Mouse (Mus musculus) G1E (cell line): ENCODE data around the gene Vsig1.

ENCODE experiments used
- CTCF ChIP-seq: IDR thresholded peaks from 2 replicates; pipeline ENCODE4 v1.5.1; 2012; ENCODE audit warnings: low read depth, low read length, inconsistent platforms, mixed read lengths
- POLR2AphosphoS5 ChIP-seq: IDR thresholded peaks from 2 replicates; pipeline ENCODE4 v1.6.1; 2012; ENCODE audit warnings: low read depth, low read length, inconsistent platforms; ENCODE audit not compliant: insufficient replicate concordance

- TF ChIP-seq POLR2AphosphoS5 = no peak
- no peak for TF ChIP-seq CTCF
These were observed 3.9 kb upstream of the Vsig1 start for GRCm38 (mm10) chrX:140903487-140903886.
